Mouse (Mus musculus) spleen, adult 18-20 months (tissue): ENCODE measurements at regions not wholly inside any gene's neighbourhood (a gene's known extent, or its start where the extent isn't known, plus 50 kb on each side); places are given as distances from the start of the nearest gene placed in this dataset.
A peak's percentile ranks its signal among the peaks of the same experiment; 100 is the strongest.
"Not testable (repeated sequence)": the region's sequence is repeated elsewhere in the genome, so short reads cannot be mapped to it uniquely, and the experiment has no call there.

Experiments
- DNase-seq, 2 experiments: peaks; one replicate each; pipeline ENCODE4 v3.0.0; 2022; ENCODE audit warnings: mixed read lengths in 2 of 2

- no peak for DNase-seq
Observed at GRCm38 (mm10) chr13:31050160-31050788, 76.3 kb downstream of the Gm5447 start.

- not testable (repeated sequence) for DNase-seq
Observed at GRCm38 (mm10) chr13:31051586-31051985, 77.6 kb downstream of the Gm5447 start.

- DNase-seq: no peak
Observed at GRCm38 (mm10) chr13:31054356-31054755, 80.4 kb downstream of the Gm5447 start.

- DNase-seq: no peak
Observed at GRCm38 (mm10) chr13:31055376-31056083, 81.5 kb downstream of the Gm5447 start.

- no peak for DNase-seq
Observed at GRCm38 (mm10) chr13:31056154-31056871, 82.3 kb downstream of the Gm5447 start.

- no peak for DNase-seq
Observed at GRCm38 (mm10) chr13:31060916-31061431, 87.0 kb downstream of the Gm5447 start.

GRCm38 (mm10) chr13:31068343-31068742 lies 94.3 kb downstream of the Gm5447 start:
- DNase-seq: no peak

- DNase-seq: no peak
Observed at GRCm38 (mm10) chr13:31076541-31076940, 102.5 kb downstream of the Gm5447 start.

GRCm38 (mm10) chr13:31078751-31079150 lies 104.7 kb downstream of the Gm5447 start:
- DNase-seq: no peak

- no peak for DNase-seq
Observed at GRCm38 (mm10) chr13:31080215-31080614, 106.2 kb downstream of the Gm5447 start.

- peak in 1 of 2 experiments; percentile 45 for DNase-seq
Observed at GRCm38 (mm10) chr13:31082448-31083140, 108.6 kb downstream of the Gm5447 start.

GRCm38 (mm10) chr13:31101051-31101450 lies 127.0 kb downstream of the Gm5447 start:
- no peak for DNase-seq

GRCm38 (mm10) chr13:31107434-31107833 lies 133.4 kb downstream of the Gm5447 start:
- no peak for DNase-seq

- no peak for DNase-seq
Observed at GRCm38 (mm10) chr13:31109231-31109630, 135.2 kb downstream of the Gm5447 start.

- DNase-seq: no peak
Observed at GRCm38 (mm10) chr13:31122689-31123088, 148.7 kb downstream of the Gm5447 start.

- no peak for DNase-seq
Observed at GRCm38 (mm10) chr13:31124547-31125216, 150.7 kb downstream of the Gm5447 start.

GRCm38 (mm10) chr13:31132501-31132900 lies 158.5 kb downstream of the Gm5447 start:
- DNase-seq: peak in 1 of 2 experiments; percentile 2

GRCm38 (mm10) chr13:31139686-31140085 lies 165.7 kb downstream of the Gm5447 start:
- DNase-seq: no peak

GRCm38 (mm10) chr13:31147323-31147722 lies 173.3 kb downstream of the Gm5447 start:
- DNase-seq: no peak

- DNase-seq: no peak
Observed at GRCm38 (mm10) chr13:31154066-31154465, 180.1 kb downstream of the Gm5447 start.

- DNase-seq: no peak
Observed at GRCm38 (mm10) chr13:31163878-31164495, 190.0 kb downstream of the Gm5447 start.

GRCm38 (mm10) chr13:31166286-31166685 lies 192.3 kb downstream of the Gm5447 start:
- DNase-seq: no peak
